Mouse (Mus musculus) megakaryocyte, embryonic 14.5 days (primary cell): Measurements from ENCODE around the gene Rnls.

Source experiments
- FLI1 ChIP-seq: IDR thresholded peaks from 2 replicates; pipeline ENCODE4 v1.6.1; 2012; ENCODE audit warnings: low read length, inconsistent platforms, mixed read lengths
- GATA1 ChIP-seq: IDR thresholded peaks from 3 replicates; pipeline ENCODE4 v1.6.1; 2012; ENCODE audit warnings: mixed read lengths, low read length, inconsistent platforms, borderline replicate concordance

DNA sequence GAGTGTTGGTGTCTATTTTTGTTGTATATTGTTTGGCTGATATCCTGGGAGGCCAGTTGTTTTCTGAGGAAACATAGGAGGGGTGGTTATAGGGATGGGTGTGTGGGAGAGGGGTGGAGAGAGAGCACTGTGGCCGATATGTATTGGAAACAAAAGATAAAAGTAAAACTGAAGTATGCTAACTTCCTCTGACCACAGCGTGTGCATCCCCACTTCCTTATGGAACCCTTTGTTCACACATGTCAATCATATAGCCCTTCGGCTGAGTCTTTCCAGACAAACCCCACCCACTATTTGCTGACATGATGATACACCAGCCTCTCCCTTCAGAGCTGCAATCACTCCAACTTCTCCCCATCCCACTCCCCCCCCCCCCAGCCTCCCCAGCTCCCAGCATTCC is 35.1 kb downstream of the Rnls start:
- TF ChIP-seq GATA1 (no peak), FLI1 (no peak)
